Mouse (Mus musculus) heart, postnatal 0 days (tissue): ENCODE data around the gene Gm20547. TPM values are rescaled to one million over a fixed set of nuclear protein-coding genes. Genes with fewer than 3 reads are reported as not detected.

ENCODE experiments used
- ATAC-seq: fragments of 200-750 bp; cut with Nextera tagmentation; 2 replicates; pipeline ENCODE4 v1.8.0; 2017; ENCODE audit warnings: low read depth, moderate number of reproducible peaks, moderate library complexity; ENCODE audit not compliant: insufficient read depth
- DNase-seq: peaks from one replicate; pipeline ENCODE4 v3.0.0-alpha.2; 2016; ENCODE audit warnings: low spot score
- H3K27ac ChIP-seq: fragments of 300-500 bp; sonication (generic); 2 replicates; pipeline ENCODE4 v1.5.1; 2014; ENCODE audit warnings: low read depth, mild to moderate bottlenecking
- H3K27me3 ChIP-seq: fragments of 300-500 bp; sonication (generic); 2 replicates; pipeline ENCODE4 v1.6.1; 2014; ENCODE audit warnings: low read length, mixed read lengths; ENCODE audit not compliant: control insufficient read depth, insufficient read depth
- H3K36me3 ChIP-seq: fragments of 300-500 bp; sonication (generic); replicated peaks from 2 replicates; pipeline ENCODE4 v1.6.1; 2014; ENCODE audit warnings: low read length, mixed read lengths; ENCODE audit not compliant: control insufficient read depth, insufficient read depth
- H3K4me1 ChIP-seq: fragments of 300-500 bp; sonication (generic); 2 replicates; pipeline ENCODE4 v1.6.1; 2014; ENCODE audit warnings: antibody characterized with exemption; ENCODE audit not compliant: control insufficient read depth, insufficient read depth
- H3K4me2 ChIP-seq: fragments of 300-500 bp; sonication (generic); 2 replicates; pipeline ENCODE4 v1.6.1; 2014; ENCODE audit warnings: low read depth, mild to moderate bottlenecking, low read length, moderate library complexity
- H3K4me3 ChIP-seq: fragments of 300-500 bp; sonication (generic); 2 replicates; pipeline ENCODE4 v1.5.1; 2014; ENCODE audit warnings: low read depth, low read length
- H3K9ac ChIP-seq: fragments of 300-500 bp; sonication (generic); replicated peaks from 2 replicates; pipeline ENCODE4 v1.6.1; 2014; ENCODE audit warnings: low read depth, low read length, mixed read lengths
- H3K9me3 ChIP-seq: fragments of 300-500 bp; sonication (generic); replicated peaks from 2 replicates; pipeline ENCODE4 v1.6.1; 2016; ENCODE audit warnings: low read length; ENCODE audit not compliant: control insufficient read depth
- CTCF ChIP-seq: IDR thresholded peaks from 2 replicates; pipeline ENCODE4 v1.5.1; 2016; ENCODE audit warnings: antibody characterized with exemption, control low read depth, low read depth
- EP300 ChIP-seq: IDR thresholded peaks from 2 replicates; pipeline ENCODE4 v1.6.1; 2016; ENCODE audit warnings: antibody characterized with exemption, low read depth
- WGBS: fragments of 180-500 bp; shearing (Covaris S2); extraction: QIAGEN DNeasy Blood & Tissue Kit; methylation state at CpG from one replicate; pipeline ENCODE4 v1.1.7; 2014; 5-methylcytosine and 5-hydroxymethylcytosine counted together
- polyA plus RNA-seq: library from polyadenylated mRNA; unstranded; fragments of >200 nt; fragmentation: Nextera tagmentation; extraction: Ambion mirVana; gene quantifications from 2 replicates; pipeline ENCODE4 v1.2.1, GENCODE M21; 2015
- total RNA-seq: library from RNA; depleted of rRNA; stranded (reverse); fragments of >200 nt; gene quantifications from 2 replicates; pipeline ENCODE4 v1.2.3, GENCODE M21; 2014; ENCODE audit warnings: low replicate concordance

Gm20547 gene
- total and polyA plus RNA-seq, 2 experiments from 2014 or later = not detected

DNA sequence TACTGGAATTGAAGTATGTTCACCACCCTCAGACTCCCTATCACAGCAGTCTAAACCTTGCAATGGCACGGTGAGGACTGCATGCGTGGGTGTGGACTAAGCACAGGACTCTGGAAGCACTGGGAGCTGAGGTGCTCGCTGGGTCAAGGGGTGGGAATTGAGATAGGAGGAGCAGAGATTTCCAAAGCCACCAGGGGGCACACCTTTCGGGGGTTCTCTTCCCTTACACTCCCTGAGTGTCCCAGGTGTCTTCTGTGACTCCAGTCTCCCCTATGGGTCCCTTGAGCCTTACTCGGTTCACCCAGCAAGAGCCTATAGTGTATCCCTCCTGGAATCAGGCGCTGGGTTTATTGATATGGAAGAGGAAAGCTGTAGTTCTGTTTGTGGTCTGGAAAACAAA lies 41.1 kb upstream of the Gm20547 start:
- Histone ChIP-seq H3K4me1 (no peaks in the 10 kb centered on the region), H3K4me3 (no peak overlapping the region), H3K27ac (no peak overlapping the region), H3K27me3 (no peaks in the 10 kb centered on the region), H3K9me3 (no peaks in the 10 kb centered on the region), H3K9ac (no peak overlapping the region), H3K4me2 (no peak overlapping the region), H3K36me3 (no peaks in the 10 kb centered on the region)
- DNase-seq (no peak), ATAC-seq (no peak)
- WGBS = 39% methylated on average over 6 of the region's 6 CpGs
- TF ChIP-seq EP300 (no peak), CTCF (peak; percentile 20; the same call in 1 of the 2 replicates)

DNA sequence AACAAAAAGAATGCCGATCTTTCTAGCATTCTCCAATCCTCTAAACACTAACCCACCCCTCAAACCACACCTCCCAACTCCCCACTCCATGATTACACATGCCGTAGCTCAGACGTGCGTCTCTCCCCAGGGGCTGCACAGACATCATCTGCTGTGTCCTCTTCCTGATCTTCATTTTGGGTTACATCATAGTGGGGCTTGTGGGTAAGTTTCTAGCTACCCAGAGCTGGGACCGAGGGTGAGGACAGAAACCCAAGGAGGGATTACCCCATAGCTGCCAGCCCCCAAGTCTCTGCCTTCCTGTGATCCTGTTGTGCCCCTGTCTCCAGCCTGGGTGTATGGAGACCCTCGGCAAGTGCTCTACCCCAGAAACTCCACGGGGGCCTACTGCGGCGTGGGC lies 35.3 kb upstream of the Gm20547 start:
- Histone ChIP-seq H3K36me3 (peaks cover 20% of the 10 kb centered on the region), H3K9me3 (no peaks in the 10 kb centered on the region), H3K4me3 (no peak overlapping the region), H3K27ac (no peak overlapping the region), H3K4me1 (no peaks in the 10 kb centered on the region), H3K4me2 (no peak overlapping the region), H3K9ac (no peak overlapping the region), H3K27me3 (no peaks in the 10 kb centered on the region)
- 61% methylated on average over 9 of the region's 9 CpGs for WGBS
- ATAC-seq = no peak
- TF ChIP-seq CTCF (no peak), EP300 (no peak)
- no peak for DNase-seq

DNA sequence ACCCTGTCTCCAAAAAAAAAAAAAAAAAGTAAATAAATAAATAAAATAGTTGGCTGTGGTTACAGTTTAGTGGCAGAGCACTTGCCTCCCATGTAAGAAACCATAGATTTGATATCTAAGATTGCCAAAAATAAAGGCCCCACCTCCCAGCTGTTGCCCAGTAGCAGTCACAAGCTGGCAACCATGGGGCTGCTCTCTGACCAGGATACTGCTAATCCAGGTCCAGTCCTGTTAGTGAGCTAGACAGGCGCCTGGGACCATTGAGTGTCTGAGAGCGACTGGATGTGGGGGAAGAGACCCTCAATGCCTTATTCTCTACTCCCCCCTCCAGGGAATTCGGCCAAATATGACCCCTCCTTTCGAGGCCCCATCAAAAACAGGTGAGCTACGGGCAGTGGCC lies 34.5 kb upstream of the Gm20547 start:
- Histone ChIP-seq H3K4me1 (no peaks in the 10 kb centered on the region), H3K27me3 (no peaks in the 10 kb centered on the region), H3K9ac (no peak overlapping the region), H3K4me3 (no peak overlapping the region), H3K4me2 (no peak overlapping the region), H3K9me3 (no peaks in the 10 kb centered on the region), H3K27ac (no peak overlapping the region), H3K36me3 (peaks cover 28% of the 10 kb centered on the region)
- TF ChIP-seq EP300 (no peak), CTCF (no peak)
- ATAC-seq (no peak), DNase-seq (no peak)
- 88% methylated on average over 5 of the region's 5 CpGs for WGBS

DNA sequence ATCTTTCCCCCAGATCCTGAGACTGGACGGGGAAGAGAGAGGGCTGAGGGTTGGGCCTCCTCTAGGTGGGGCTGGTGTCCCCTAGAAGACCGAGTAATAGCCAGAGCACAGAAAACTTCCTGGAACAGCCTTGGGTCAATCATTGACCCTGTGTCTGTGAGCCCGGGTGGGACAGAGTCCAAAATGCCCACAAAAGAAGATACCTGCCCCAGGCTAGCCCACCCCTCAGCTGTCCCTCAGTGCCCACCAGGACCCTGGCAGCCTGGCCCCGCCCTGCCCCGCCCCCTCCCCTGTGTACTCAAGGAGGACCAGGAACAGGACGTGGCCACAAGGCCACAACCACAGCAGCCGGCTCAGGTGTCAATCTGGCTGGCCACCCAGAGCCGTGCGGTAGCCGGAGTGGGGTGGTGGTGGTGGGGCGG lies 33.6 kb upstream of the Gm20547 start:
- no peak overlapping the region for H3K4me3 ChIP-seq
- no peaks in the 10 kb centered on the region for H3K4me1 ChIP-seq
- H3K9ac ChIP-seq = 0 out of 2 replicates have a peak overlapping the region, but pooled peaks have one; percentile 26
- H3K27ac ChIP-seq = no peak overlapping the region
- TF ChIP-seq EP300 (no peak), CTCF (peak; percentile 45)
- H3K4me2 ChIP-seq = no peak overlapping the region
- H3K27me3 ChIP-seq = no peaks in the 10 kb centered on the region
- peaks cover 37% of the 10 kb centered on the region for H3K36me3 ChIP-seq
- WGBS = 23% methylated on average over 11 of the region's 11 CpGs
- ATAC-seq (peak; percentile 39; the same call in 1 of the 2 replicates), DNase-seq (peak; percentile 13)
- H3K9me3 ChIP-seq = no peaks in the 10 kb centered on the region

DNA sequence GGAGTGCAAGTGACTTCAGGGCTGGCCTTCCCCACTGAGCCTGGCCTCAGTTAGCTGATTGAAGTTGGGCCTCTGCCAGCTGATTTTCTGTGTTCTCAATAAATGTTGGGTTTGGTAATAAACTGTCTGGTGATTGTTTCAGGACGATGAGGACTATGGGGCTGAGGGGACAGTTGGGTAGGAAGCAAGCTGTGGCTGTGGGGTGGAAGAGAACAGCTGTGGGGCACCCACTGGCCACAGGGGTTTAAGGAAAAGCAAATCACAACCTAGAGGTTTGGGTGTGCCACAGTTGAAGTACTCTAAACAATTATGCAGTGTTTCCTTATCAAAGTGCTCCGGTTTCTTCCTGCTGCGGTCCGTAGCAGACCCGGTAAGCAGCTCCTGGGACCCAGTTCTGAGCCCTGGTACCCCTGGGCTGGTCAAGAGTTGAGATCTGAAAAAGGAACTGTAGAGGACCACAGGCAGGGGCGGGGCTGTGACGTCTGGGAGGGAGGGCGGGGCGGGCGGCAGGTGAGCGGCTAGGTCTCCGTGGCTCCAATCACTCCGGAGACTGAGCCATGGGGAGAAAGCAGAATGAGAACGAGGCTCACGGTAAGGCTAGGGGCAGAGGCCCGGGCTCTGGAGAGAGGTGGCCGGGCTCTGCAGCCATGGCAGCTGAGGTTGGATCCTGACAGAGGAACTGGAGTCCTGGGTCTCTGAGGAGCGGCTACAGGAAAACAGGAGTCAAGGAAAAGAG lies 32.3 kb upstream of the Gm20547 start, which contains the start of gene Slc44a4:
TSS of gene Slc44a4 (plus strand) at position 537 of the 736 bp plus-strand sequence.
- H3K4me1 ChIP-seq = no peaks in the 10 kb centered on the region
- 0 out of 2 replicates have a peak within 1 kb of the TSS, but pooled peaks have one; percentile 26 for H3K9ac ChIP-seq
- H3K27ac ChIP-seq = no peak within 1 kb of the TSS
- no peaks in the 10 kb centered on the region for H3K27me3 ChIP-seq
- no peak within 1 kb of the TSS for H3K4me3 ChIP-seq
- no peak for TF ChIP-seq CTCF
- no peak for TF ChIP-seq EP300
- H3K36me3 ChIP-seq = peaks cover 51% of the 10 kb centered on the region
- ATAC-seq (no peak), DNase-seq (no peak)
- H3K9me3 ChIP-seq = no peaks in the 10 kb centered on the region
- 46% methylated on average over 18 of the region's 18 CpGs for WGBS
- no peak within 1 kb of the TSS for H3K4me2 ChIP-seq
